Mouse (Mus musculus) heart, adult 2 months (tissue): ENCODE measurements around the gene Otogl. TPM values are rescaled to one million over a fixed set of nuclear protein-coding genes. Genes with fewer than 3 reads are reported as not detected.

Experiments
- DNase-seq, 2 experiments: peaks; one replicate each; pipeline ENCODE4 v3.0.0; 2021
- H3K27ac ChIP-seq: fragments of 200-600 bp; 2 replicates; pipeline ENCODE4 v1.8.1; 2022
- H3K27me3 ChIP-seq: fragments of 200-500 bp; 2 replicates; pipeline ENCODE4 v1.6.1; 2012; ENCODE audit warnings: mild to moderate bottlenecking, low read length, inconsistent platforms, mixed read lengths; ENCODE audit not compliant: control insufficient read depth, insufficient read depth
- H3K36me3 ChIP-seq: fragments of 200-500 bp; 2 replicates; pipeline ENCODE4 v1.6.1; 2012; ENCODE audit warnings: low read length, inconsistent platforms; ENCODE audit not compliant: control insufficient read depth, insufficient read depth
- H3K4me1 ChIP-seq: fragments of 200-500 bp; 2 replicates; pipeline ENCODE4 v1.6.1; 2011; ENCODE audit warnings: low read length; ENCODE audit not compliant: control insufficient read depth, insufficient read depth
- H3K4me3 ChIP-seq: fragments of 200-600 bp; 2 replicates; pipeline ENCODE4 v1.8.1; 2022
- H3K79me2 ChIP-seq: fragments of 200-500 bp; replicated peaks from 2 replicates; pipeline ENCODE4 v1.6.1; 2012; ENCODE audit warnings: mild to moderate bottlenecking, inconsistent platforms, low read length, moderate library complexity, mixed read lengths; ENCODE audit not compliant: control insufficient read depth, insufficient read depth
- H3K9ac ChIP-seq: fragments of 200-500 bp; 2 replicates; pipeline ENCODE4 v1.6.1; 2012; ENCODE audit warnings: low read depth, mild to moderate bottlenecking, control low read depth, inconsistent platforms, low read length, mixed read lengths
- CTCF ChIP-seq: fragments of 200-600 bp; IDR thresholded peaks from 2 replicates; pipeline ENCODE4 v1.8.1; 2022; ENCODE audit warnings: antibody characterized with exemption, mild to moderate bottlenecking, moderate library complexity
- EP300 ChIP-seq: fragments of 200-500 bp; IDR thresholded peaks from 2 replicates; pipeline ENCODE4 v1.6.1; 2011; ENCODE audit warnings: low read depth, low read length, control low read depth; ENCODE audit not compliant: insufficient read depth
- POLR2A ChIP-seq: fragments of 200-500 bp; IDR thresholded peaks from 2 replicates; pipeline ENCODE4 v1.6.1; 2011; ENCODE audit warnings: mild to moderate bottlenecking, low read depth, low read length, control low read depth; ENCODE audit not compliant: insufficient read depth
- WGBS: fragments of 180-500 bp; shearing (Covaris S2); methylation state at CpG from one replicate; pipeline ENCODE4 v1.1.7; 2018; 5-methylcytosine and 5-hydroxymethylcytosine counted together
- intact Hi-C: fragments of 180-260 bp; cut with DNase I; formaldehyde crosslinking; loops from one replicate; pipeline ENCODE4 v1.15.1; 2025
- polyA plus RNA-seq: library from polyadenylated mRNA; depleted of rRNA; stranded (reverse); fragments of >200 nt; gene quantifications from 2 replicates; pipeline ENCODE4 v1.2.3, GENCODE M21; 2012
- total RNA-seq, 2 experiments: library from RNA; stranded (reverse); gene quantifications; 2 replicates each; pipeline ENCODE4 v1.2.3; 2021

The Otogl gene
- total and polyA plus RNA-seq, 3 experiments = 0.02 to 0.07 TPM; not detected in 1

GRCm38 (mm10) chr10:107922750-107923149 lies 10.8 kb upstream of the Otogl start:
- Histone ChIP-seq H3K9ac (no peak overlapping the region), H3K4me1 (peaks cover 1% of the 10 kb centered on the region), H3K27ac (no peak overlapping the region), H3K79me2 (no peaks in the 10 kb centered on the region), H3K36me3 (no peaks in the 10 kb centered on the region), H3K4me3 (no peak overlapping the region), H3K27me3 (no peaks in the 10 kb centered on the region)
- 16% methylated on average over 1 of the region's 1 CpGs for WGBS
- no peak for DNase-seq
- intact Hi-C loops = loop anchor here (1.0 to 5.0 kb wide), 2 partner anchors 65 to 122 kb away; no protein-coding TSS in a partner anchor
- TF ChIP-seq CTCF (peak; percentile 73), POLR2A (no peak)

DNA sequence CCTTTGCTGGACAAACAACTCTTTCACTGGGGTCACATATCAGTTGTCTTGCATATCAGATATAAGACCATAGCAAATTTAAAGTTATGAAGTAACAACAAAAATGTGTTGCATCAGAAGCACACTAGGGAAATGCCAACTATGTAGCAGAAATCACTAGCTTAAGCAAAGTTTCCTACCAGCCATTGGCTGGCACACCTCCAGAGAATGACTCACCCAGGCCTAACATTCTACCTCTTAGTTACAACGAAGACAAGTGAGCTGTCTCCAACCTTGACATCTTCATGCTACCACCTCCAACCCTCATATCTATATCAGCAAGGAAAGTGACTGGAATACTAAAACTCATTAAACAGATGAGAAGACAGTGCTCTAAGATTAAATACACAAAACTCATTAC lies 9.6 kb upstream of the Otogl start:
- intact Hi-C loops = loop anchor here (5.0 kb wide), 1 partner anchor 64 kb away; no protein-coding TSS in a partner anchor
- no peaks in the 10 kb centered on the region for H3K79me2 ChIP-seq
- H3K4me3 ChIP-seq = no peak overlapping the region
- WGBS = 4% methylated on average over 1 of the region's 1 CpGs
- H3K9ac ChIP-seq = no peak overlapping the region
- TF ChIP-seq EP300 = no peak
- no peak for TF ChIP-seq POLR2A
- no peak for TF ChIP-seq CTCF
- peaks cover 1% of the 10 kb centered on the region for H3K4me1 ChIP-seq
- no peak for DNase-seq
- no peak overlapping the region for H3K27ac ChIP-seq
- no peaks in the 10 kb centered on the region for H3K36me3 ChIP-seq
- no peaks in the 10 kb centered on the region for H3K27me3 ChIP-seq

- WGBS = 92% methylated on average over 1 of the region's 1 CpGs
- TF ChIP-seq EP300 = no peak
- TF ChIP-seq CTCF = no peak
- no peak for TF ChIP-seq POLR2A
- intact Hi-C loops = loop anchor here (5.0 kb wide), 1 partner anchor 64 kb away; no protein-coding TSS in a partner anchor
- H3K36me3 ChIP-seq = no peaks in the 10 kb centered on the region
- no peak overlapping the region for H3K9ac ChIP-seq
- peaks cover 1% of the 10 kb centered on the region for H3K4me1 ChIP-seq
- H3K79me2 ChIP-seq = no peaks in the 10 kb centered on the region
- no peak overlapping the region for H3K4me3 ChIP-seq
- H3K27me3 ChIP-seq = no peaks in the 10 kb centered on the region
- no peak for DNase-seq
- no peak overlapping the region for H3K27ac ChIP-seq
These were observed 9.2 kb upstream of the Otogl start for GRCm38 (mm10) chr10:107921134-107921533.

DNA sequence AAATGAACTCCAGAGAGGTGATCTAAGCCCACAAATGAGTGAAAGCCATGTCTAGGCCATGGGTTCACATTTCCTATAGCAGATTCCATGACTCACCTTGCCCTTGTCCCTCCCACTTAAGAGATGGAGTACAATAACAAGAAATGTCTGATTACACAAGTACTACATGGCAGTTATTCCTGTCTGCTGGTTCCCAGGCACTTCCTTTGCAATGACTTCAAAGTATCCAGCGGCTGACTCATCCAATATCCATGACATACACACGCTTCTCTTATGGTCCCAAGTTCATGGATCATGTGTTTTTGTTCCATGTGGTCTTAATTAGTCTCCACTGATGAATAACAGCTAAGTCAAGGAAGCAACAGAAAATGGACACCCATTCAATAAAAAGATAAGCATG lies 1.1 kb upstream of the Otogl start:
- intact Hi-C loops = no loop called here
- 47% methylated on average over 2 of the region's 2 CpGs for WGBS
- Histone ChIP-seq H3K36me3 (no peaks in the 10 kb centered on the region), H3K27ac (no peak overlapping the region), H3K9ac (no peak overlapping the region), H3K4me3 (no peak overlapping the region), H3K79me2 (no peaks in the 10 kb centered on the region), H3K27me3 (no peaks in the 10 kb centered on the region), H3K4me1 (no peaks in the 10 kb centered on the region)
- DNase-seq = no peak
- no peak for TF ChIP-seq POLR2A
- no peak for TF ChIP-seq EP300
- no peak for TF ChIP-seq CTCF

DNA sequence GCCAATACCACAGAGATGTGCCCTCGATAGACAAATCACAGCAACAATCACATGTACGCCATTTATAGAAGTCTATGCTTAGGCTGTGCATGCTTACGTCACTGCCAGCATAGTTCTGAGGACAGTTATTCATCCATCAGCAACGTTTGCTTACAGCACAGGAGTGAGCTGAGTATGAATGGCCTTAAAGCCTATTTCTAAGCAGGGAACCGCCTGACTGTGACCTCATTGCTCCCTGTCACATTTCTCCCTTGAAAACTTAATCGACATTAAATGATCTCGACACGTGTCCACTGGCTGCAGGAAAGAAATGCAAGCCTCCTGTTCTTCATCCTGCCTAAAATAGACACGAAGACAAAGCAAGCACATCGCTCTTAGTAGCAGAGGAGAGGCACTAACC lies 5.5 kb downstream of the Otogl start:
- intact Hi-C loops = no loop called here
- Histone ChIP-seq H3K27me3 (no peaks in the 10 kb centered on the region), H3K9ac (no peak overlapping the region), H3K79me2 (no peaks in the 10 kb centered on the region), H3K27ac (peak overlapping the region; percentile 52), H3K4me3 (no peak overlapping the region), H3K4me1 (peaks cover 4% of the 10 kb centered on the region; the same call in 1 of the 2 replicates), H3K36me3 (no peaks in the 10 kb centered on the region)
- no peak for TF ChIP-seq EP300
- TF ChIP-seq CTCF = no peak
- no peak for TF ChIP-seq POLR2A
- WGBS = 49% methylated on average over 10 of the region's 10 CpGs
- no peak for DNase-seq

- Histone ChIP-seq H3K4me3 (no peak overlapping the region), H3K4me1 (peaks cover 4% of the 10 kb centered on the region; the same call in 1 of the 2 replicates), H3K9ac (no peak overlapping the region), H3K36me3 (no peaks in the 10 kb centered on the region), H3K27ac (peak overlapping the region; percentile 52), H3K79me2 (no peaks in the 10 kb centered on the region), H3K27me3 (no peaks in the 10 kb centered on the region)
- intact Hi-C loops = no loop called here
- 57% methylated on average over 7 of the region's 7 CpGs for WGBS
- no peak for DNase-seq
- TF ChIP-seq EP300 = no peak
- no peak for TF ChIP-seq CTCF
- no peak for TF ChIP-seq POLR2A
These were observed 6.5 kb downstream of the Otogl start for GRCm38 (mm10) chr10:107905274-107906034.
